Mouse (Mus musculus) brain, embryonic 14.5 days (tissue): ENCODE data around the gene Alb. TPM values are rescaled to one million over a fixed set of nuclear protein-coding genes. Genes with fewer than 3 reads are reported as not detected.
A peak's percentile ranks its signal among the peaks of the same experiment; 100 is the strongest.

Source experiments
- DNase-seq: peaks from one replicate; pipeline ENCODE4 v3.0.0-alpha.2; 2011; ENCODE audit warnings: low read depth
- CTCF ChIP-seq: fragments of 200-500 bp; IDR thresholded peaks from 2 replicates; pipeline ENCODE4 v1.5.1; 2012; ENCODE audit warnings: inconsistent platforms, mild to moderate bottlenecking, moderate library complexity, borderline replicate concordance; ENCODE audit not compliant: insufficient read depth, insufficient read length; ENCODE audit errors: extremely low read depth
- POLR2A ChIP-seq: fragments of 200-500 bp; IDR thresholded peaks from 2 replicates; pipeline ENCODE4 v1.6.1; 2012; ENCODE audit warnings: mild to moderate bottlenecking, inconsistent platforms, borderline replicate concordance; ENCODE audit not compliant: poor library complexity, insufficient read depth, insufficient read length, severe bottlenecking; ENCODE audit errors: extremely low read depth
- polyA plus RNA-seq: library from polyadenylated mRNA; depleted of rRNA; stranded (reverse); fragments of >200 nt; gene quantifications from 2 replicates; pipeline ENCODE4 v1.2.3, GENCODE M21; 2012

Gene Alb
- polyA plus RNA-seq, 1 experiment, result 1.8 TPM

GRCm38 (mm10) chr5:90466806-90467205, 6.1 kb downstream of the Alb start:
- TF ChIP-seq POLR2A, result no peak
- TF ChIP-seq CTCF, result no peak
- no peak for DNase-seq

DNA sequence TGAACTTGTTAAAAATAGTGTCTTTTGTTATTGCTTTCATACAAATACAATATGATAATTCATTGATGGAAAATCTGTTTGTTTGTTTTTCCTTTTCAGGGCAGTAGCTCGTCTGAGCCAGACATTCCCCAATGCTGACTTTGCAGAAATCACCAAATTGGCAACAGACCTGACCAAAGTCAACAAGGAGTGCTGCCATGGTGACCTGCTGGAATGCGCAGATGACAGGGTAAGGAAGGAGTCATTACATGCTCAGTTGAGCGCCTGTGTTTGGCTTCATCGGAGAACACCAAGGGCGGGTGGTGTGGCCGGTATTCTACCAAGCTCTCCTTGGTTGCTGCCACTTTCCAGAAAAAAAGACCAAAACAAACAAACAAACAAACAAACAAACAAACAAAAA, 6.5 kb downstream of the Alb start:
- peak; percentile 35 for DNase-seq
- no peak for TF ChIP-seq POLR2A
- TF ChIP-seq CTCF, result no peak

DNA sequence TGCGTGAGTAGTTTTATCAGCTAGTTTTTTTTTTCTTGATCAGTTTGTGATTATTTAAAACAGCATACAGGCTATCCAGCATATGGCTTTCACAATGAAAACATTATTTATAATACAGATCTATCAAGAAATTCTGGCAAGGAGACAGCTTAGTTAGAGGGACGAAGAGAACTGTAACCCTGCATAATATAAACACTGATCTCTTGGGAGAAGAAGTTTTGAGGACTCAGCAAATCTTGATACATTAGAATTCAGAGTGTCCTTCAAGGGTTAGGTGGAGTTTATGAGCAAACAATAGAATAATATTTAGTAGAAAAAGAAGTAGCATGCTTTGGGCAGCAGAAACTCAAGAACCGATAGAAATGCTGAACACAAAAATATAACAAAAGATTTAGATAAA, 10.1 kb downstream of the Alb start:
- no peak for DNase-seq
- TF ChIP-seq POLR2A, result no peak

- TF ChIP-seq CTCF, result no peak
- TF ChIP-seq POLR2A, result no peak
Observed at GRCm38 (mm10) chr5:90473902-90474301, 13.2 kb downstream of the Alb start.

DNA sequence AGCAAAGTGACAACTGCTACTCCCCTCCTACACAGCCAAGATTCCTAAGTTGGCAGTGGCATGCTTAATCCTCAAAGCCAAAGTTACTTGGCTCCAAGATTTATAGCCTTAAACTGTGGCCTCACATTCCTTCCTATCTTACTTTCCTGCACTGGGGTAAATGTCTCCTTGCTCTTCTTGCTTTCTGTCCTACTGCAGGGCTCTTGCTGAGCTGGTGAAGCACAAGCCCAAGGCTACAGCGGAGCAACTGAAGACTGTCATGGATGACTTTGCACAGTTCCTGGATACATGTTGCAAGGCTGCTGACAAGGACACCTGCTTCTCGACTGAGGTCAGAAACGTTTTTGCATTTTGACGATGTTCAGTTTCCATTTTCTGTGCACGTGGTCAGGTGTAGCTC, 13.7 kb downstream of the Alb start:
- DNase-seq, result no peak
- TF ChIP-seq CTCF, result no peak
- no peak for TF ChIP-seq POLR2A

More at GRCm38 (mm10) chr5:90473902-90474301, 13.2 kb downstream of the Alb start:
- no peak for DNase-seq

GRCm38 (mm10) chr5:90476741-90477140, 16.0 kb downstream of the Alb start:
- no peak for DNase-seq
- TF ChIP-seq CTCF (no peak), POLR2A (no peak)

GRCm38 (mm10) chr5:90477308-90478140, 16.8 kb downstream of the Alb start:
- DNase-seq, result no peak
- TF ChIP-seq CTCF (no peak), POLR2A (no peak)

DNA sequence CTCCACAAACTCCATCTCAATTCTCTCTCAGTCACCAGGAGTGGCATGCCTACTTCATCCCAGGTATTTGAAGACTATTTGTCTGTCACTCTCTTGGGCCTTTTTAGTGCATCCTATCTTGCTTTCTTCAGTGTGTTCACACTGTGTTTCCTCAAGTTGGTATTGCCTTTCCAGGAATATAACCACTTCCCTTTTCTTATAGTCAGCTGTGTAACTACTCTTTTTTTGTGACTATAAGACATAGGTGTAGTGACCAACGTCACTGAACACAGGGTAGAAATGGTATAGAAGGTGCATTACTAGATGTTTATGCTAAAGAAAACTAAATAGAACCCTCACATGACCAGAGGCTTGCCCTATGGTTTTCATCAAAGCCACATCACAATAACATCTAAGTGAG, 18.2 kb downstream of the Alb start:
- DNase-seq, result no peak
- TF ChIP-seq POLR2A (no peak), CTCF (no peak)

DNA sequence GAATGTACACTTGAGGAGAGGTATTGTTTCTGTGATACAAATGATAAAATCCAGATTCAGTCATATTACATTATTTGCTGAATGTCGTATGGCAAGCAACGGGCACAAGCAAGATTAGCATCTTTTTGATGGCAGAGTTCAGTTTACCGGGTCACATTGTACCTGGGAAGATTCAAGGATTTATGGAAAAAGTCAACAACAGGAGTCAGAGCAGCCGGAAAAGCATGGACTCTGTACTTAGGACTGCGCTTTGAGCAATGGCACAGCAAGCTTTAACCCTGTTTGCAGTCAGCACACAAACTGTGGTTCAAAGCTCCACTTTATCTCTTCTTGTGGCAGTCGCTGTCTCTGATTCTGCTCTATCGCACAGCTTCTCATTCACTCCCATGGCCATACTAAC, 24.9 kb downstream of the Alb start:
- TF ChIP-seq CTCF, result no peak
- TF ChIP-seq POLR2A, result no peak
- DNase-seq, result no peak

- DNase-seq, result no peak
Observed at GRCm38 (mm10) chr5:90488323-90488722, 27.6 kb downstream of the Alb start.

DNA sequence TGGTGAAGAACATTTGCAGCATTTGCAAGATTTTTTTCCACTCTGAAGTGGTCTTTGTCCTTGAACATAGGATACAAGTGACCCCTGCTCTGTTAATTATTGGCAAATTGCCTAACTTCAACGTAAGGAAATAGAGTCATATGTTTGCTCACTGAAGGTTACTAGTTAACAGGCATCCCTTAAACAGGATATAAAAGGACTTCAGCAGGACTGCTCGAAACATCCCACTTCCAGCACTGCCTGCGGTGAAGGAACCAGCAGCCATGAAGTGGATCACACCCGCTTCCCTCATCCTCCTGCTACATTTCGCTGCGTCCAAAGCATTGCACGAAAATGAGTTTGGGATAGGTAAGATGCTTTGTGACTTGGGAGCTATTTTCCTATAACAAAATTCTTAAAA, 29.8 kb downstream of the Alb start, which contains the start of gene Afp:
Gene Afp (plus strand): TSS at position 220 of the 400 bp plus-strand sequence.
- no peak for DNase-seq
- TF ChIP-seq CTCF, result no peak
- TF ChIP-seq POLR2A, result no peak

More at GRCm38 (mm10) chr5:90488323-90488722, 27.6 kb downstream of the Alb start:
- TF ChIP-seq POLR2A (no peak), CTCF (no peak)

- no peak for DNase-seq
- TF ChIP-seq POLR2A (no peak), CTCF (no peak)
Observed at GRCm38 (mm10) chr5:90492440-90492839, 31.7 kb downstream of the Alb start.
